Mouse (Mus musculus): ENCODE data around the gene Rmnd5b. TPM values are rescaled to one million over a fixed set of nuclear protein-coding genes. Genes with fewer than 3 reads are reported as not detected.

The Rmnd5b gene
- polyA plus RNA-seq (2017; shearing (Covaris generic)): 67.4 TPM

DNA sequence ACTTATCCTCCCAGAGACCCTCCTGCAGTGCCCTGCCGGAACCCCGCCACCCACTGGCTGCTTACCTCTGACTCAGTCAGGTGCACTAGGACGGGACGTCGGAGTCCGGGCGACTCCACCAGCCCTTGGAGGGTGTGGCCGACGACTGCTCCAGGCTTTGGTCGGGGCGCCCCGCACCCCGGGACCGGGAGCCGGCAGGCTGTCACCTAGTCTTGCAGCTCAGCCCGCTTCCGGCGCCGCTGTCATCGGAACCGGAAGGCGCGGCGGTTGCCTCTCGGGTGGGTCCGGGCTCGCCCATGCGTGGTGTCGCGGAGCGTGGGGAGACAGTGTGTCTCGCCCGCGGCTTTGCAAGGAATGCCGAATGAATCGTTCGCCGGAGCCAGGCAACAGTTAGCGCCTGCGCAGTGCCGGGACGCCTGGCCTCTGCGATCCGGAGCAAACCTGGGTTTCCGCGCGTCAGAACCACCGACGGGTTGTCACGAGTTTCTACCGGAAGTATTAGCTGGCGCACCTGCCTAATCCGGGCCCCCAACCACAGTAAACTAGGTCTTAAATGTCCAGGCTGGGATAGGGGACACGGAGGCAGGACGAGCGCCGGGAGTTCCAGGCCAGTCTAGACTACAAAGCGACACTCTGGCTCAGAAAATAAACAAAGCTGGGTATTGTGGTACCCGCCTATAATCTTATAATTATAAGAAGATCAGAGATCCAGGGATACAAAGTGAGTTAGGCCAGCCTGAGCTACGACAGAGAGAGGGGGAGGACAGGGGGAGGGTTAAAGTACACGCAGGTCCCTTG, at the start of gene Rmnd5b:
Gene Rmnd5b, minus strand, starts transcription at position 372 of the 798 bp plus-strand sequence.

DNA sequence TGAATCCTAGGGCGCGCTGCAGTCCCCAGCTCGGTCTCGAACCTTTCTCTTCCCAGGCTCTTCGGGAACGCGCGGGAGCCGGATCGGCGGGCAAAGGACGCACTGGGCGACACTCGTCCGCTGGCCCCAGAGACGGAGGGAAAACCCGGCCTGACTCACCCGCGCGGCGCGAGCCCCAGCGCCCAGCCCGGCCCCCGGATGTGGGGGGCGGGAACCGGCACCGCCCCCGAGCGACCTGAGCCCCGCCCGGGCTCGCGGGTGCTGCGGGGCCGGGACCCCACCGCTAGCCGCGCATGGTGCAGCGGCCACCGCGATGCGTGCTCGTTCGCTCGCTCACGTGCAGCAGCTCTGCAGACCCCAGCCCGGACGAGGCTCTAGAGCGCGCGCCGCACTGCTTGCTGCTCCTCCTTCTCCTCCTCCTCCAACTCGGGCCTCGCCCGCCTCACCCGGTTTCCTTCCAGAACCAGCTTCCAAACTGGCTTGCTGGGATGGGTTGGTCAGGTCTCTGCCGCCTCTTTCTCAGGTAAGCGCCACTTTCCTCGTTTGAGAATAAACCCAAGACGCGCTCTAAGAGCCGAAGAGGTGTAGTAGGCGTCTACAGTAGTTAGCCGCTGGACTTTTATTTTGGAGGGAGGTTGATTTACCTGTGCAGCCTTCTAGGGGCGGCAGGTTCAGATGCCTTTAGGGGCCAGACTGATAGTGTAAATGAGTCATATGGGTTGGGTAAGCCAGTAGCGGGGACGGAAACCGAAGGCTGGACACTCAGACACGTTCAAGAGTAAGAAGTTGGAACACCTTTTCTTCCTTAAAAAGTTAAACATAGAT, 15.2 kb upstream of the Rmnd5b start, which contains the start of the genes N4bp3 and D930048N14Rik:
Gene N4bp3, minus strand, starts transcription at position 152 of the 825 bp plus-strand sequence.
Gene D930048N14Rik, plus strand, starts transcription at position 264 of the 825 bp plus-strand sequence.

DNA sequence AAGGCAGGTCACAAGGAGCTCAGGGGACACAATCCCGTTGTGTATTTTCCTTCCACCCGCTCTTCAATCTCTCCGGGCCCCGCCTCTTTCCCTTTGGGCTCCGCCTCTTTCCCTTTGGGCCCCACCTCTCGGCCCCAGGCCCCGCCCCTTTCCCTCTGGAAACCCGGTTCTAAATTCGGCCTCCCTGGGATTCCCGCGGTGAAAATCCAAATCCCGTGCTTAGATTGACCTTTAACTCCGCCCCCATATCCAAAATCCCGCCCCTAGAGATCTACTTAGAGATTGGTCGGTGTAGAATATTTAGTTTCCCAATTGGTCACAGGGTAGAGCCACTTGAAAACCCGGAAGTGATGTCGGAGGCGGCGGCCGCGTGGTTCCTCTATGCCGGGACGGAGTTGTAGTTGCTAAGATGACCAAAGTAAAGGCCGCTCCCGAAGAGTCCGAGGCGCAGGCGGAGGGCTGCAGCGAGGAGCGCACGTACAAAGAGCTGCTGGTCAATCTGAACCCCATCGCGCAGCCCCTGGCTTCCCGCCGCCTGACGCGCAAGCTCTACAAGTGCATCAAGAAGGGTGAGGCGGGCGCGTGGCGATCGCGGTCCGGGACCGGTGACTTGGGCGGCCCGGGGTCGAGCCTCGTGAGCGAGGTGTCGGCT, 16.2 kb downstream of the Rmnd5b start, which contains the start of gene Nhp2:
Gene Nhp2, plus strand, starts transcription at position 327 of the 652 bp plus-strand sequence.

DNA sequence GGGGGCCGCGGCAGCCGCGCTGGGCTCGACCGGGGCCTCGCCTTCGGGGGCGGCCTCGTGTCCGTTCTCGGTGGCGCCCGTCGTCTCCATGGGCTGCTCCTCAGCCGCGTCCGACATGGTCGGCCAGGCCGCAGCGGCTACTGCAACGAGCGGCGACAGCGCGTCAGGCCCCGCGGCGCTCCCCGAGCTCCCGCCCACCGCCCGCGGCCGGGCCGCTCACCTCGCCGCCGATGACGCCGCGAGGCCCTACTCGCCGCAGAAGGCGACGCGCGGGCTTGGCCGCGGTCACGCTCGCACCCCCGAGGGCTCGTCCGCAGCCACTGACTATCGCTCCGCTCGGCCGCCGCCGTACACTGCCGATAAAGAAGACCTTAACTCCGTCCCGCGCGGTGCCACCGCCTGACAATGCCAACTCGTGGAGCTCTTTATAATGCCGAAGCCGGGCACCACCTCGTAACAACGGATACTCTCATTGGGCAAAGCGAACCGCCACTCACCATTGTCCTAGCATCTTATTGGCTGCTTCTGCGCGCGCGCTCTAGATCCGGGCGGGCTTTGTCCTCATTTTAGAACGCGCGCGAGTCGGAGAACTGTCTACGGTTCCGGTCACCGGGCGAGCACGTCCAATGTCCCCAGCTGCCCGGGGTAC, 29.1 kb downstream of the Rmnd5b start, which contains the start of gene Hnrnpab:
Gene Hnrnpab, minus strand, starts transcription at position 401 of the 649 bp plus-strand sequence.

DNA sequence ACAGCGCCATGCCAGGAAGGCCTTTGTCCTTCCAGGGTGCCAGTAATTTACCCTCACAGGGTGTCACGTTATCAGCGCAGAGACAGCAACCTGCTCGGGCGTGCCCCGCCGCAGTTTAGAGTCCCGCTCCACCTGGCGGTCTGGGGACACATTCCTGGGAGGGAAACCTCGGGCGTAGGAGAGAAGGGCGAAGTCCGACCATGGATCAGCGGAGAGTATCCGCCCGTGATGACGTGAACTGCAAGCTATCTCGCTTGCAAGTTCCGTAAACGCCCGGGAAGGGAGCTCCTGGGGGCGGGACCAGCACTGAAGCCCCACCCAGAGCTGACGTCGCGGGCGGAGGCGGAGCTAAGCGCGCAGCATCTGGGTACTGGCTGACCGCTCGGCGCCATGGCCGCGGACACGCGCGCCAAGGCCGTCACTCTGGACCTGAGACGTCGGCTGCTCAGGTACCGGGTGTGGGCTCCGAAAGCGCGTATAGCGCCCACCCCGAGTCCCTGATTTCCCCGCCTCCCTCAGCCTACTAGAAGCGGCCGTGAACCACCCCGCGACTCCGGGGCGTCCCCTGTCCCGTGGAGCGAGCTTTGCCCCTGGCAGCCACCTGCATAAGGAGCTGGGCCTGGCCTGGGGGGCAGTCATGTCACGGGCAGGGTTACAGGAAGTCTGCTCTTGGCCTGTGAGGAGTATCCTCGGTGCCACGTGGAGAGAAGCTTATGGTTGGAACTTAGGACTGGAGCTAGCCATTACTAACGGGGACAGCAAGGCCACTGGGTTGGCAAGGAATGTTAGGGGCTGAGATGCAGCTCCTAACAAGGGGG, 51.1 kb downstream of the Rmnd5b start, which contains the start of gene Phykpl:
Gene Phykpl, plus strand, starts transcription at position 327 of the 818 bp plus-strand sequence.

Other genes starting within 250 kb of the Rmnd5b start
- gene Phykpl, start 51.1 kb downstream of the Rmnd5b start, polyA plus RNA-seq (2017; shearing (Covaris generic)): 17.5 TPM
- gene Hnrnpab, start 29.0 kb downstream of the Rmnd5b start, polyA plus RNA-seq (2017; shearing (Covaris generic)): 493 TPM
- gene Nhp2, start 16.2 kb downstream of the Rmnd5b start, polyA plus RNA-seq (2017; shearing (Covaris generic)): 51.1 TPM
- 8.2 TPM for gene N4bp3, start 14.9 kb upstream of the Rmnd5b start, polyA plus RNA-seq (2017; shearing (Covaris generic))
- 0.50 TPM for gene D930048N14Rik, start 15.1 kb upstream of the Rmnd5b start, polyA plus RNA-seq (2017; shearing (Covaris generic))
- gene 0610009B22Rik, start 53.0 kb upstream of the Rmnd5b start, polyA plus RNA-seq (2017; shearing (Covaris generic)): 5.4 TPM
- gene Sec24a, start 127.7 kb upstream of the Rmnd5b start, polyA plus RNA-seq (2017; shearing (Covaris generic)): 33.1 TPM
- 73.8 TPM for gene Sar1b, start 127.8 kb upstream of the Rmnd5b start, polyA plus RNA-seq (2017; shearing (Covaris generic))
- 7.7 TPM for gene Jade2, start 221.8 kb upstream of the Rmnd5b start, polyA plus RNA-seq (2017; shearing (Covaris generic))

Data from effector memory CD4-positive, alpha-beta T cell, adult 5 months (primary cell).